Mouse (Mus musculus) CH12.LX (cell line): ENCODE measurements around the gene Lect2. TPM values are rescaled to one million over a fixed set of nuclear protein-coding genes. Genes with fewer than 3 reads are reported as not detected.

Source experiments
- DNase-seq: peaks from one replicate; pipeline ENCODE4 v3.0.0-alpha.2; 2013; ENCODE audit errors: extremely low read depth
- H3K27ac ChIP-seq: 2 replicates; pipeline ENCODE4 v1.5.1; 2012; ENCODE audit warnings: low read depth, mild to moderate bottlenecking, control low read depth, moderate library complexity; ENCODE audit not compliant: insufficient read depth
- H3K27me3 ChIP-seq: replicated peaks from 2 replicates; pipeline ENCODE3; 2012; ENCODE audit warnings: inconsistent platforms
- H3K36me3 ChIP-seq, 2 experiments: replicated peaks in 1 of 2; 2 replicates each; pipeline versions ENCODE3 to v1.6.1; 2012; ENCODE audit warnings: inconsistent platforms in 1 of 2, low read length in 1 of 2, mild to moderate bottlenecking in 1 of 2, mixed read lengths in 1 of 2, moderate library complexity in 1 of 2; ENCODE audit not compliant: control insufficient read depth in 1 of 2, insufficient read depth in 1 of 2
- H3K4me1 ChIP-seq, 2 experiments: 2 replicates each; pipeline ENCODE4 v1.6.1; 2012; ENCODE audit warnings: inconsistent platforms in 1 of 2, moderate library complexity in 1 of 2; ENCODE audit not compliant: insufficient read depth in 2 of 2, control insufficient read depth in 1 of 2
- H3K4me2 ChIP-seq: 2 replicates; pipeline ENCODE4 v1.6.1; 2012; ENCODE audit warnings: low read depth, mild to moderate bottlenecking, control low read depth; ENCODE audit not compliant: poor library complexity, insufficient read depth, severe bottlenecking
- H3K4me3 ChIP-seq, 3 experiments: fragments of 150-350 bp in 1 of 3; sonication (generic) in 1 of 3; replicated peaks in 1 of 3; 2 replicates each; pipeline versions ENCODE3 to v1.5.1; 2011 to 2012; ENCODE audit warnings: low read depth in 2 of 3, low read length in 2 of 3, mild to moderate bottlenecking in 2 of 3, moderate library complexity in 2 of 3, control low read depth in 1 of 3, improper control_type of control experiment in 1 of 3, inconsistent platforms in 1 of 3, mixed read lengths in 1 of 3; ENCODE audit not compliant: poor library complexity in 1 of 3
- H3K79me2 ChIP-seq: replicated peaks from 2 replicates; pipeline ENCODE4 v1.6.1; 2012; ENCODE audit warnings: mild to moderate bottlenecking, moderate library complexity; ENCODE audit not compliant: control insufficient read depth, poor library complexity, insufficient read depth, severe bottlenecking; ENCODE audit errors: extremely low read depth
- H3K9ac ChIP-seq: 2 replicates; pipeline ENCODE4 v1.6.1; 2012; ENCODE audit warnings: low read depth, mild to moderate bottlenecking, control low read depth, moderate library complexity; ENCODE audit not compliant: insufficient read depth
- H3K9me3 ChIP-seq: replicated peaks from 2 replicates; pipeline ENCODE3; 2012; ENCODE audit warnings: low read length, inconsistent platforms, mixed read lengths
- BHLHE40 ChIP-seq: IDR thresholded peaks from 2 replicates; pipeline ENCODE4 v1.6.1; 2011; ENCODE audit warnings: mild to moderate bottlenecking, low read depth, low read length, improper control_type of control experiment
- CHD1 ChIP-seq: IDR thresholded peaks from 2 replicates; pipeline ENCODE4 v1.6.1; 2012; ENCODE audit warnings: low read depth, low read length, improper control_type of control experiment, inconsistent platforms
- GABPA ChIP-seq: IDR thresholded peaks from 2 replicates; pipeline ENCODE4 v1.6.1; 2012; ENCODE audit warnings: low read depth, low read length, improper control_type of control experiment, inconsistent platforms; ENCODE audit not compliant: insufficient replicate concordance
- HCFC1 ChIP-seq: IDR thresholded peaks from 2 replicates; pipeline ENCODE4 v1.6.1; 2012; ENCODE audit warnings: low read depth, mild to moderate bottlenecking, inconsistent platforms, low read length, improper control_type of control experiment
- IRF4 ChIP-seq: IDR thresholded peaks from 2 replicates; pipeline ENCODE4 v1.6.1; 2014; ENCODE audit warnings: low read depth, mild to moderate bottlenecking, inconsistent platforms, low read length, improper control_type of control experiment
- JUN ChIP-seq: IDR thresholded peaks from 2 replicates; pipeline ENCODE4 v1.6.1; 2011; ENCODE audit warnings: low read depth, mild to moderate bottlenecking, low read length, improper control_type of control experiment, moderate library complexity; ENCODE audit not compliant: insufficient read depth
- JUND ChIP-seq: conservative IDR thresholded peaks from 2 replicates; pipeline ENCODE4 v1.6.1; 2011; ENCODE audit warnings: low read depth, low read length, improper control_type of control experiment
- MAFK ChIP-seq: IDR thresholded peaks from 2 replicates; pipeline ENCODE4 v1.6.1; 2011; ENCODE audit warnings: low read length, improper control_type of control experiment; ENCODE audit not compliant: insufficient replicate concordance
- MAX ChIP-seq: IDR thresholded peaks from 2 replicates; pipeline ENCODE4 v1.6.1; 2011; ENCODE audit warnings: low read length, improper control_type of control experiment
- PAX5 ChIP-seq: IDR thresholded peaks from 2 replicates; pipeline ENCODE4 v1.6.1; 2012; ENCODE audit warnings: low read length, inconsistent platforms, mixed read lengths
- POLR2A ChIP-seq: IDR thresholded peaks from 2 replicates; pipeline ENCODE4 v1.6.1; 2011; ENCODE audit warnings: low read depth, mild to moderate bottlenecking, improper control_type of control experiment, low read length
- RAD21 ChIP-seq: IDR thresholded peaks from 2 replicates; pipeline ENCODE4 v1.6.1; 2011; ENCODE audit warnings: low read depth, mild to moderate bottlenecking, low read length, improper control_type of control experiment, moderate library complexity
- SMC3 ChIP-seq: IDR thresholded peaks from 2 replicates; pipeline ENCODE4 v1.6.1; 2011; ENCODE audit warnings: low read depth, low read length, improper control_type of control experiment
- TCF12 ChIP-seq: IDR thresholded peaks from 2 replicates; pipeline ENCODE4 v1.6.1; 2014; ENCODE audit warnings: low read depth, mild to moderate bottlenecking, inconsistent platforms, low read length, improper control_type of control experiment
- UBTF ChIP-seq: IDR thresholded peaks from 2 replicates; pipeline ENCODE4 v1.6.1; 2012; ENCODE audit warnings: low read depth, mild to moderate bottlenecking, inconsistent platforms, low read length, improper control_type of control experiment, moderate library complexity
- USF2 ChIP-seq: conservative IDR thresholded peaks from 2 replicates; pipeline ENCODE4 v1.6.1; 2011; ENCODE audit warnings: low read depth, low read length, improper control_type of control experiment
- ZKSCAN1 ChIP-seq: IDR thresholded peaks from 2 replicates; pipeline ENCODE4 v1.6.1; 2012; ENCODE audit warnings: low read depth, inconsistent platforms, low read length, improper control_type of control experiment, borderline replicate concordance
- ZNF384 ChIP-seq: IDR thresholded peaks from 2 replicates; pipeline ENCODE4 v1.6.1; 2012; ENCODE audit warnings: low read depth, low read length, improper control_type of control experiment, inconsistent platforms
- dilution Hi-C: fragments of 300-500 bp; cut with MboI; formaldehyde crosslinking; loops from 2 replicates; pipeline ENCODE4 v1.14.3; 2020; ENCODE audit warnings: low sequenced_read_pairs; ENCODE audit not compliant: extremely low pct_unique_long_range_greater_than_20kb, extremely low pct_ligation_motif_present
- in situ Hi-C: fragments of 300-500 bp; cut with MboI; formaldehyde crosslinking; loops from 3 replicates; pipeline ENCODE4 v1.14.3; 2019; ENCODE audit warnings: low sequenced_read_pairs, low pct_ligation_motif_present, low pct_unique_long_range_greater_than_20kb, mixed read lengths
- polyA plus RNA-seq: library from polyadenylated mRNA; unstranded; fragments of >175 nt; gene quantifications from 2 replicates; pipeline ENCODE4 v1.2.1, GENCODE M21; 2012; ENCODE audit warnings: low read depth; ENCODE audit not compliant: insufficient read length
- total RNA-seq, 2 experiments: library from RNA; depleted of rRNA; stranded (reverse); fragments of 300-350 nt in 1 of 2; fragments of >200 nt in 1 of 2; gene quantifications; 2 replicates each; pipeline ENCODE4 v1.2.3; 2012 to 2014

Gene Lect2
- total and polyA plus RNA-seq, 3 experiments = not detected

- no peak for DNase-seq
- Histone ChIP-seq H3K36me3 (no peaks in the 10 kb centered on the region), H3K4me2 (no peak overlapping the region), H3K4me3 (no peak overlapping the region), H3K9me3 (peaks cover 7% of the 10 kb centered on the region), H3K27me3 (peaks cover 84% of the 10 kb centered on the region), H3K79me2 (no peaks in the 10 kb centered on the region), H3K4me1 (no peaks in the 10 kb centered on the region), H3K27ac (no peak overlapping the region), H3K9ac (no peak overlapping the region)
- dilution Hi-C loops (no loop called here), in situ Hi-C loops (no loop called here)
- TF ChIP-seq RAD21 = no peak
- no peak for TF ChIP-seq MAX
- TF ChIP-seq TCF12 = no peak
- no peak for TF ChIP-seq JUN
- TF ChIP-seq GABPA = no peak
- no peak for TF ChIP-seq MAFK
- no peak for TF ChIP-seq ZNF384
- TF ChIP-seq SMC3 = no peak
- no peak for TF ChIP-seq JUND
These were observed 41.3 kb downstream of the Lect2 start for GRCm38 (mm10) chr13:56506871-56507496.

DNA sequence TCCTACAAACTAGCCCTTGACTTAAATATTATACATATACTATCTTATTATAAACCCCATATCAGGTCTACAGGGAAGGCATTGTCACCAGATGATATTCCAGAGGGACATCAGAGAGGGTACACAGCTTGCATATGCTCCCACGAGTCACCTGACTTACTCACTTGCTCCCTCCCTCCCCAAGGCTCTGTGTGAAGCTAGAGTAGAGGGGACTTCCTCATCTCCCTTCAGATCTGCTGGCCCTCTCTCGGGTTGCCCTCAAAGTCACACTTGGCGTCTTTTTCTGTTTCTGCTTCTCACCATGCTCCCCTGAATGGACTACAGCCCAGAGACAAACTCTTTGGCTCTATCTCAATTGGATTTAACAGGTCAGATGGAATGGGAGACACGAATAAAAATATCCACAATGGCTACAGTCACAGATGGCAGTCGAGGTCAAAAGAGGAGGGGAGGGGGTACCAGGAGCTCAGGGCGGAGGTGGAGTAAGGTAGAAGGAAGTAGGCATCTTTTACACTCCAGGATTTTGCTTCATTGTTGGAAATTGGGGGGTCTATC, 46.4 kb downstream of the Lect2 start:
- in situ Hi-C loops = no loop called here
- TF ChIP-seq CHD1 = no peak
- no peak for TF ChIP-seq IRF4
- TF ChIP-seq POLR2A = no peak
- peak; percentile 33; the same call in 1 of the 2 replicates for TF ChIP-seq BHLHE40
- TF ChIP-seq ZKSCAN1 = no peak
- no peak overlapping the region for H3K9ac ChIP-seq
- no peak for DNase-seq
- H3K36me3 ChIP-seq = no peaks in the 10 kb centered on the region
- peaks cover 2% of the 10 kb centered on the region for H3K9me3 ChIP-seq
- H3K4me1 ChIP-seq = no peaks in the 10 kb centered on the region
- no peaks in the 10 kb centered on the region for H3K79me2 ChIP-seq
- H3K4me3 ChIP-seq = no peak overlapping the region
- H3K27me3 ChIP-seq = peaks cover 65% of the 10 kb centered on the region
- H3K4me2 ChIP-seq = no peak overlapping the region
- H3K27ac ChIP-seq = no peak overlapping the region
- dilution Hi-C loops = no loop called here

- H3K79me2 ChIP-seq = no peaks in the 10 kb centered on the region
- H3K4me2 ChIP-seq = no peak overlapping the region
- H3K9ac ChIP-seq = no peak overlapping the region
- TF ChIP-seq HCFC1 (no peak), CHD1 (no peak), UBTF (no peak), PAX5 (no peak), MAFK (no peak), USF2 (no peak)
- no peaks in the 10 kb centered on the region for H3K36me3 ChIP-seq
- no peak for DNase-seq
- peaks cover 61% of the 10 kb centered on the region for H3K27me3 ChIP-seq
- dilution Hi-C loops = no loop called here
- no peak overlapping the region for H3K27ac ChIP-seq
- H3K4me1 ChIP-seq = no peaks in the 10 kb centered on the region
- in situ Hi-C loops = no loop called here
- H3K4me3 ChIP-seq = no peak overlapping the region
- peaks cover 2% of the 10 kb centered on the region for H3K9me3 ChIP-seq
These were observed 47.7 kb downstream of the Lect2 start for GRCm38 (mm10) chr13:56500636-56501035.
